Mouse (Mus musculus) megakaryocyte, embryonic 14.5 days (primary cell): ENCODE measurements around the gene Zbtb38.

Experiments used
- FLI1 ChIP-seq: IDR thresholded peaks from 2 replicates; pipeline ENCODE4 v1.6.1; 2012; ENCODE audit warnings: low read length, inconsistent platforms, mixed read lengths
- GATA1 ChIP-seq: IDR thresholded peaks from 3 replicates; pipeline ENCODE4 v1.6.1; 2012; ENCODE audit warnings: mixed read lengths, low read length, inconsistent platforms, borderline replicate concordance

DNA sequence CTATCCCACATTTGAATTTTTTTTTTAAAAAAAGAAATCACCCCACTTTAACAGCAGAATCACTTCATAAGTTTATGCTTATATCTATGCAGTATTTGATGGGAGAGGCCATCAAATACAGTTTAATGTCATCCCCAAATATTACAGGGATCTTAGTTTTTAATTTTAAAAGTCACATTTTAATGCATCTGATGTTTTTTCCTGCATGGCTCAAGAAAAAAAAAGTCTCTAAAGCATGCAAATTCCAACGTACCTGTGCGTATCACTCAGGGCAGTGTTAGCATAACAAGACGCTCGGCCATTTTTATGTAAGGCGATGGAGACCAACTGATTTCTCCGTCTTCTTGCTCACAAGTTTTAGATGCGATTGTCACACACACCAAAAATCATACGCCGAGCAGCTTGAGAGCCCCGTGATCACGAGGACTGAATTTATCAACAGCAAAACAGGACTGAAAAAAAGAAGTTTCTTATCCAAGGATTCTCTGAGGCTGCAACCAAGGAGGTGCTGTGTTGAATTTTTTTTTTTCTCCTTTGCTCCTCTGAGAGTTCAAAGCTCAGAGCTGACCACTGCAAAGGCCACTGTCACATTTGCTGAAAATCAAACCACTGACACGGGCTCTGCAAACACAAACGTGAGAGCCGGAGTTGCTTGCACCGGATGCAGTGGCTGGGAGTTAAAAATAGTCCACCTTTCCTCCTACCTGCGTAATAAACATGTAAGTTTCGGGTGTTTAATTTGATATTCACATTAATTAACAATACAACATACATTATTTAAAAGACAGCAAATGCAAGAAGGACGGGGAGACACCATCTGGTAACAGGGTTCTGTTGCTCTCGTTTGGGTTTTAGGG is 21.4 kb downstream of the Zbtb38 start:
- TF ChIP-seq GATA1, result no peak
- no peak for TF ChIP-seq FLI1
